Mouse (Mus musculus): ENCODE measurements around the gene 2810459M11Rik. TPM values are rescaled to one million over a fixed set of nuclear protein-coding genes. Genes with fewer than 3 reads are reported as not detected.
A peak's percentile ranks its signal among the peaks of the same experiment; 100 is the strongest.
"Not testable (repeated sequence)": the region's sequence is repeated elsewhere in the genome, so short reads cannot be mapped to it uniquely, and the experiment has no call there.

2810459M11Rik gene
- polyA plus RNA-seq (2016; fragmentation: Nextera tagmentation; extraction: Ambion mirVana), result 0.39 and 1.5 TPM in 2 replicates

DNA sequence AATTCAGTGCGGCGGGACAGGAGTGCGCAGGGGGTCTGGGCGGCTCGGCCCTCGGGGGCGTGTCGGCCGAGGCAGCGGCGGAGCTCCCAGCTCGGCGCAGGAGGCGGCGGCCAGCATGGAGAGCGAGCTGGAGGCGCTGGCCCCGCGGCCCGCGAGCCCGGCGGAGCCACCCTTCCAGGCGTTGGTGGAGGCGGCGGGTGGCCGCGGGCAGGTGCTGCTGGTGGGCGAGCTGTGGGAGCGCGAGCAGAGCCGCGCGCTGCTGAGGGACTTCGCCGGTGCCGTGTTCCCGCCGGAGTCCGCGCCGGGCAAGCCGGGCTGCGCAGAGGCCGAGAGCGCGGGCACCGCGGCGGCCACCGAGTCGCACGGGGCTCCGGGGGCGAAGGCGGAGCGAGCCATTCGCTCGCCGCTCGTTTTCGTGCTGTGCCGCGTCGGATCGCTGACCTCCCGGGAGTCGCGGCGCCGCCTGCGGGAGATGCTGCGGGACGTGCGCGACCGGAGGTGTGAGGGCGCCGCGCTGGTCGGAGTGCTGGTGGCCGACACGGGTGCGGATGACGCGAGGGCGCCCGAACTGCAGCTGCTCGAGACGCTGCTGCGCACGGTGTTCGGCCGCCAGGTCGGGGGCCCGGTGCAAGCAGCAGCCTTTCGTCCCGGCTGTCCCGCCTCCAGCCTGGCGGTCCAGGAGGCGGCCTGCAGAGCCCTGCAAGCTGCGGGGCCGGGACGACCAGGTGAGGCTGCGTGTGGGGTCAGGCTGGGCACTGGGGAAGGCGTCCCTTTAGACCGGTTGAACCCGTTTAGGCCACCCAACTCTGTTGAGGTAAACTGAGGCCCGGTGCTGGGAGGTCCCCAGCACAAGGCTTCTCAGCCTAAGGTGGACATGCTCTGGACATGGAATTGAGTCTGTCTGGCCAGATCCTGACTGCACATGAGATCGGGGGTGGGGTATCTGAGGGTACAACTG, at the start of gene 2810459M11Rik:
Gene 2810459M11Rik (plus strand): TSS at position 16 of the 958 bp plus-strand sequence.
- Histone ChIP-seq H3K4me2 (replicated peaks) (peak within 1 kb of the TSS; percentile 98), H3K27me3 (peaks cover 62% of the 10 kb centered on the region), H3K36me3 (no peaks in the 10 kb centered on the region), H3K4me3 (peak within 1 kb of the TSS; percentile 61), H3K9me3 (replicated peaks) (peaks cover 12% of the 10 kb centered on the region; the same call in 1 of the 2 replicates), H3K4me1 (peaks cover 11% of the 10 kb centered on the region), H3K9ac (peak within 1 kb of the TSS; percentile 73), H3K27ac (no peak within 1 kb of the TSS)
- WGBS, result 1% methylated on average over 110 of the region's 110 CpGs
- peak; percentile 86 for ATAC-seq (ENCODE audit: low FRiP score)

DNA sequence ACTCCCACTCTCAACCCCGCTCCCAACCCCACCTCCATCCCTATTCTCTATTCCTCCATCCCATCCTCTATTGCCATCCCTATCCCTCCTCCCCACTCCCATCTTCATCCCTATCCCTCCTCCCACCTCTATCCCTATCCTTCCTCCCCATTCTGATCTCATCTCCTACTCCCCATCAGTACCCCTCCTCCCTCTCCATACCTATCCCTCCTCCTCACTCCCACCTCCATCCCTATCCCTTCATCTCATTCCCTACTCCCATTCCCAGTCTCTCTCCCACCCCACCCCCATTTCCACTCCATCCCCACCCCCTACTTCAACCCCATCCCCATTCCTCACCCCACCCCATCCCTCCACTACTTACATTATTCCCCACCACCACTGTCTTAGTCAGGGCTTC, 48.4 kb upstream of the 2810459M11Rik start:
- no peak overlapping the region for H3K4me3 ChIP-seq
- no peak overlapping the region for H3K9ac ChIP-seq
- 100% methylated on average over 1 of the region's 1 CpGs for WGBS
- no peaks in the 10 kb centered on the region for H3K9me3 ChIP-seq (replicated peaks)
- H3K36me3 ChIP-seq, result no peaks in the 10 kb centered on the region
- no peaks in the 10 kb centered on the region for H3K27me3 ChIP-seq
- ATAC-seq (ENCODE audit: low FRiP score), result no peak
- no peak overlapping the region for H3K27ac ChIP-seq
- no peaks in the 10 kb centered on the region for H3K4me1 ChIP-seq
- no peak overlapping the region for H3K4me2 ChIP-seq (replicated peaks)

DNA sequence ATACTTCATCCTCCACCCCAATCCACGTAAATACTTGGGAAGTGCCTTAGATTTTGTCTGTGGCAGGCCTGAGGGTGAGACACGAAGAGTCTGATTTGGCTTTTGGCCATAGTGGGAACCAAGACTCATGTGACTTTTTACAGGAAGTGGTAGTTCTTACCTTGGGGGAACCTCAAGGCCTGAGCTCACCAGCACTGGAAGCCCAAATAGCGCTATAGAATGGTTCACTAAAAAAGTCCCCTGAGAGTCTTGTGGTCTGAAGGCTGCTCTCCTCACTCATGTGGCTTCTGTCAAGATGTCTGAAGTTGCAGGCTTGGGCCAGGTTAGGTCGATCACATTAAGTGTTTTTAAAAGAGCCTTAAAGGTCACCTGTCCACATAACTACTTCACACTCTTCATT, 47.7 kb upstream of the 2810459M11Rik start:
- Histone ChIP-seq H3K36me3 (no peaks in the 10 kb centered on the region), H3K9ac (no peak overlapping the region), H3K4me1 (no peaks in the 10 kb centered on the region), H3K4me2 (replicated peaks) (no peak overlapping the region), H3K4me3 (no peak overlapping the region), H3K27me3 (no peaks in the 10 kb centered on the region), H3K27ac (no peak overlapping the region), H3K9me3 (replicated peaks) (no peaks in the 10 kb centered on the region)
- 87% methylated on average over 4 of the region's 4 CpGs for WGBS
- ATAC-seq (ENCODE audit: low FRiP score), result no peak

DNA sequence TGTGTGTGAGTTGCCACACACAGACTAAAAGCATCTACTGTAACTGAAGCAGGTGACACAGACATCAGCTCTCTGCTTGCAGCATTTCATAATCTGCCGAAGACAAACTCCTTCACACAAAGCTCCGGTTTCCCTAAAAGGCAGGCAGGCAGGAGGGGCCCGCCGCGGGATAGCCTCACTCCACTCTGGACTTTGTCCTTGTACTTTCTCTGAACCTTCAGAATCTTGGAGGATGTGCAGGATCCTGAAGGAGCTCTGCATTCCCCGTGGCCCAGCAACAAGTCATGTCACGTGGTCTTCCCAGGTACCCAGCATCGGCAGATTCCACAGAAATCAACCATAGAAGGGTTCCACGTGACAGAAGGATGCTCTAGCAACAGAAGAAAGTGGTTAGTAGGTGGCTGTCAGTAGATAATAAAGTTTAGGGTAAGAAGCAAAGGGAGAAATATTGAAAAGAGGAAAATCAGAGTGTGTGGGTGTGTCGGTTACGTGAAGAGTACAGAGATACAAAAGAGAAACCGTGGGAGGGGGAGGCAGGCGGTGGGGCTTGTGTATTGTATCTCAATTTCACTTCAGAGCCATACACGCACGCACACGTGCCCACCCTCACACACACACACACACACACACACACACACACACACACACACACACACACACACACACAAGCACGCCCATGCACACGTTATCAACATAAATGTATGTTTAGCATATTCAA, 45.7 kb upstream of the 2810459M11Rik start:
- Histone ChIP-seq H3K4me2 (replicated peaks) (no peak overlapping the region), H3K9ac (no peak overlapping the region), H3K4me3 (no peak overlapping the region), H3K4me1 (no peaks in the 10 kb centered on the region), H3K9me3 (replicated peaks) (no peaks in the 10 kb centered on the region), H3K27ac (no peak overlapping the region), H3K36me3 (no peaks in the 10 kb centered on the region), H3K27me3 (no peaks in the 10 kb centered on the region)
- WGBS, result 88% methylated on average over 15 of the region's 18 CpGs
- no peak for ATAC-seq (ENCODE audit: low FRiP score)

DNA sequence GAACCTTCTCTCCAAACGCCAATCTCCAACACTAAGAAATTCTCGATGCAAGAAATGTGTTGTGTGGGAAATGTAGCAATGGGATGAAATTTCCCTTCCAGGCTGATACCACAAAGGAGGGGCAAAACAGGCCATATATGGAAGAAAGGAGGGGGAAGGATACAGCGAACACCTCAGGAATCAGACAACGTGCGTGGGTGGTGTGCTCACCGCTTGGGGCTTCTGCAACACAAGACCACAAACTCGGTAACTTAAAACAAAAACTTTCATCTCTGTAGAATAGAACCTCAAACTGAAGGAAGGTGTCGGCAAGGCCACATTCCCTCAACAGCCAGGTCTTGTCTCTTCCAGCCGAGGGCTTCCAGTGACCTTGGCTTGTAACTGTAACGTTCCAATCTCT, 40.1 kb upstream of the 2810459M11Rik start:
- H3K27ac ChIP-seq, result no peak overlapping the region
- ATAC-seq (ENCODE audit: low FRiP score), result no peak
- H3K4me2 ChIP-seq (replicated peaks), result no peak overlapping the region
- H3K9me3 ChIP-seq (replicated peaks), result no peaks in the 10 kb centered on the region
- no peak overlapping the region for H3K4me3 ChIP-seq
- 95% methylated on average over 10 of the region's 10 CpGs for WGBS
- no peaks in the 10 kb centered on the region for H3K27me3 ChIP-seq
- no peaks in the 10 kb centered on the region for H3K4me1 ChIP-seq
- no peak overlapping the region for H3K9ac ChIP-seq
- no peaks in the 10 kb centered on the region for H3K36me3 ChIP-seq

DNA sequence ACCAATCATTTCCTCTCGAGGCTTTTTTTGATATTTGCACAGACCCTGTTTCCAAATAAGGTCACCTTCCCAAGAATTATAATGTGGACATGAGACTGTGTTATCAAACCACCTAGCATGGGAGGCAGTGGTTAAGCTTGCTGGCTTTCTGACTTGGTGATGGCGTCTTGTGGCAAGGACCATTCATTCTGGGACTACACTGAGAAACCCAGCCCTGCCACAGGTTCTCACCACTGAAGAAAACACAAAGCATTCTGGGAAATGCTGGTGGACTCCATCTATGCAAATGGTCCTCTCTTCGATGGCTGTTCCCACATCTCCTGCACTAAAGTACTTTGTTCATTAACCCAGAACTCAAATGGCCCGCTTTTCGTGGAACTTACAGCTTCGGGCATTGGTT, 39.6 kb upstream of the 2810459M11Rik start:
- Histone ChIP-seq H3K4me1 (no peaks in the 10 kb centered on the region), H3K27me3 (no peaks in the 10 kb centered on the region), H3K27ac (no peak overlapping the region), H3K9ac (no peak overlapping the region), H3K9me3 (replicated peaks) (no peaks in the 10 kb centered on the region), H3K4me3 (no peak overlapping the region), H3K4me2 (replicated peaks) (no peak overlapping the region), H3K36me3 (no peaks in the 10 kb centered on the region)
- ATAC-seq (ENCODE audit: low FRiP score), result no peak
- 89% methylated on average over 6 of the region's 6 CpGs for WGBS

DNA sequence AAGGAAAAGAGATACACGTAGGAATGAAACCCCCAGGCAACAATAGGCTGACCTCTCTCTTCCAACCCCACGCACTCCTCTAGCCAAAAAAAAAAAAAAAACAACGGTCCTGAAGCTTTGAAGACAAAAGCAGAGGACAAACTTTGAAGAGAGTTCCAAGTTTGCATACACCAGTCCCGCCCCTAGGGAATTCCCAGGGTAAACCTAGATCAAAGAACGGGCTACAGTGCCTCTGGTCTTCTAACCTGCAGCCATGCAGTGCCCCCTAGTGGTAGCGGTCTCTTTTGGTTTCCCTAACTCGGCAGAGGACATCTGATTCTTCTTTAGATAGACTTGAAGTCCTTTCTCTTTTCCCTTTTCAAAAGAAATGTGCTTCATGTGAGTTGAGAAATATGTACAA, 37.9 kb upstream of the 2810459M11Rik start:
- peak; percentile 73; the same call in 1 of the 2 replicates for ATAC-seq (ENCODE audit: low FRiP score)
- no peak overlapping the region for H3K27ac ChIP-seq
- H3K36me3 ChIP-seq, result no peaks in the 10 kb centered on the region
- no peak overlapping the region for H3K4me2 ChIP-seq (replicated peaks)
- H3K27me3 ChIP-seq, result no peaks in the 10 kb centered on the region
- no peaks in the 10 kb centered on the region for H3K9me3 ChIP-seq (replicated peaks)
- no peaks in the 10 kb centered on the region for H3K4me1 ChIP-seq
- H3K4me3 ChIP-seq, result no peak overlapping the region
- H3K9ac ChIP-seq, result no peak overlapping the region
- 1% methylated on average over 7 of the region's 7 CpGs for WGBS

DNA sequence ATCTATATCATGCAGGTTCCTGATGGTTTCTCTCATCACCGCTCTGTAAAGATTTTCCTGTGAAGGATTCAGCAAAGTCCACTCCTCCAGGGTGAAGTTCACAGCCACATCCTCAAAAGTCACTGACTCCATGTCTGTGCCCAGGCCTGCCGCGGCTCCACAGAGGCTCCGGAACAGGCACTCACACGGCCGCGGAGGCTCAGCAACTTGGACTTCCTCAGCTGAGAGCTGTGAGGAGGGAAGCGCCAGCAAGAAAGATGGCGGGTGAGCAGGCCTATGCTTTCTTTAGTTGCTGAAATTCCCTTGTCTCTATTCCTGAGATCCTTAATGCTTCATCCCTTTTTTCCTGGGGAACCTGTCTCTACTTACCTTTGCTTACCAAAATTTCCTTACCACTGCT, 29.9 kb upstream of the 2810459M11Rik start:
- not testable (repeated sequence) for H3K9me3 ChIP-seq (replicated peaks); H3K36me3 ChIP-seq; H3K4me3 ChIP-seq; H3K9ac ChIP-seq; H3K4me1 ChIP-seq; H3K27ac ChIP-seq; H3K4me2 ChIP-seq (replicated peaks); ATAC-seq (ENCODE audit: low FRiP score)
- 96% methylated on average over 9 of the region's 9 CpGs for WGBS
- peaks cover 42% of the 10 kb centered on the region for H3K27me3 ChIP-seq

DNA sequence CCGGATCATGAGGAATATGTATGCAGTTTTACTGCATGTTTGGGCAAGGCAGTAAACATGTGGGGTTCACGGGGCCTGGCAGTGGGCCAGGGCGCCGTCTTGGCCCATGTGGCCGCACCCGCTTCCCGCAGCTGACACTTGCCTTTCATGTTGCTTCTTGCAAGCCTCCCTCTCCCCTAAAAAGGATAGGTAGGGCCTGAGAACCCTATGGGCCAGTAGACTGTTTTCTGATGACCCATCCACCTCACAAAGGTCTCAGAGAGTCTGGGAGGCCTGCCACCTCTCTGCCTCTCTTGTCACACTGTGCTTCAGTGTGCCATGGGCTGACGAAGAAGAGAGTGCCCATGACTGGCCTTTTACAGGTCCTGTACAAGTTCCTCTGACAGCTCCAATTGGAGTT, 29.1 kb upstream of the 2810459M11Rik start, which contains the start of gene Spata3:
Gene Spata3 (plus strand): TSS at position 301 of the 400 bp plus-strand sequence.
- WGBS, result 94% methylated on average over 8 of the region's 8 CpGs

DNA sequence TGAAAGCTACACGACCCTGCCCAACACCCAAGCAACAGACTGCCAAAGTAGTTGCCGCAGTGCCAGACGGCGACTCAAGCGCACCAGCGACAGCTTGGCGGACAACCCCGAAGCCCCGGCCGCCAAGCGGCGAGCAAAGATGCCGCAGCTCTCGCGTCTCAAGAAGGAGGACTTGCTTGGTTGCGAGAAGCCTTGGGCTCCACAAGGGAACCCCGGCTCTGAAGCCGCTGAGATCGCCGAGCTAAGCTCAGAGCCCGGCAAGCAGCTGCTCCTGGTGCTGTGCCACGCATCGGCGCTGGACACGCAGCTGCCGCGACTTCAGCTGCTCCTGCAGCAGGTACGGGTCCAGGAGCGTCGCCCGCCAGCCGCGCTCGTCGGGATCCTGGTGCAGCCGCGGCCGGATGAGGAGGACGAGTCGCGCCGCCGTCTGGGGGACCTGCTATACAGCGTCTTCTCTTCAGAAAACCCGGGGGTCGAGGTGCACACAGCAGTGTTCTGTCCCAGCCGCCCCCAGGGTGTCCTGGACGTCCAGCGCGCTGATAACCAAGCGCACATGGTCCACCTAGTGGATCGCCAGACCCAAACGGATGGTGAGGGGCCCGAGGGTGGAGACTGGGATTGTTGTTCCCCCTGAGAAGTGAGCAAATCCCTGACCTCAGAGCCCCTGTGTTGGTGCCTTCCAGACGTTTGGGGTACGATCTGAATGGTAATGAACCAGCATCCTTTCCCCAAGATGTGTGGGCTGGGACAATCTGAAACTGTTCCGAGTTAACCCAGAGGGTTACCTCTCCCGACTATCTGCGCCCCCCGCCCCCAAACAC, 27.2 kb upstream of the 2810459M11Rik start:
- Histone ChIP-seq H3K27me3 (peaks cover 42% of the 10 kb centered on the region), H3K4me2 (replicated peaks) (peak overlapping the region; percentile 96), H3K4me1 (peaks cover 7% of the 10 kb centered on the region), H3K9me3 (replicated peaks) (no peaks in the 10 kb centered on the region), H3K27ac (no peak overlapping the region), H3K9ac (peak overlapping the region; percentile 62), H3K36me3 (no peaks in the 10 kb centered on the region), H3K4me3 (peak overlapping the region; percentile 52)
- 3% methylated on average over 60 of the region's 60 CpGs for WGBS
- ATAC-seq (ENCODE audit: low FRiP score), result peak; percentile 77

More for the DNA sequence above, 29.1 kb upstream of the 2810459M11Rik start, which contains the start of gene Spata3:
- Histone ChIP-seq H3K9ac (no peak within 1 kb of the TSS), H3K27me3 (peaks cover 42% of the 10 kb centered on the region), H3K4me3 (no peak within 1 kb of the TSS), H3K36me3 (no peaks in the 10 kb centered on the region), H3K27ac (no peak within 1 kb of the TSS), H3K4me1 (peaks cover 7% of the 10 kb centered on the region), H3K9me3 (replicated peaks) (no peaks in the 10 kb centered on the region), H3K4me2 (replicated peaks) (no peak within 1 kb of the TSS)
- no peak for ATAC-seq (ENCODE audit: low FRiP score)

DNA sequence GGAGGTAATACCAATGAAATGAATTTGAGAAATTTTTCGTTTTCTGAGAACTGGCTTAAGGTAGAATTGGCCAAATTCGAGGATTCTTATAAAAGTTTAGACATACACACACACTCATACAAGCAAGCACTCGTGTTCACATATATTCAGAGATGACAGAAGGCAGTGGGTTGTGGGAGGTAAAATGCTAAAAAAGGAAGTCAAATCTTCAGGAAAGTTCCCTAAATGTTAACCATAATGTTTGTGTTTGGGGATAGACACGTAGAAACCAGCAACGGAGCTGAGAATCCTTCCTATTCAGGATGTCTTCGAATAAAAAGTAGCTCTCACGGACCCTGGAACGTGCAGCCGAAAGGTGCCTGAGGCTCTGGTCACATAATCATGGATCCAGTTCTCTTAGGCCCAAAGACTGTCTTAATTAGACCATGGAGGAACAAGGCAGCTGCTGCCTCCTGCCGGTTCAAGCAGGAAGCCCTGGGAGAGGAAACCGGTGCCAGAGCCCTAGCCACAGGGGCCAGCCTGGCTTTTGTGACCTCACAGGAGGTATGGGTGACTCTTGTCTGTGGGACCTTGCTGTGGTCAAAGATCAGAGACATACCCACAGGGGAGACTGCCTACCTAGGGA, 24.2 kb upstream of the 2810459M11Rik start:
- ATAC-seq (ENCODE audit: low FRiP score), result no peak
- H3K9ac ChIP-seq, result no peak overlapping the region
- H3K9me3 ChIP-seq (replicated peaks), result no peaks in the 10 kb centered on the region
- no peak overlapping the region for H3K4me3 ChIP-seq
- H3K36me3 ChIP-seq, result no peaks in the 10 kb centered on the region
- peaks cover 7% of the 10 kb centered on the region for H3K4me1 ChIP-seq
- peaks cover 38% of the 10 kb centered on the region for H3K27me3 ChIP-seq
- H3K27ac ChIP-seq, result no peak overlapping the region
- 67% methylated on average over 11 of the region's 11 CpGs for WGBS
- H3K4me2 ChIP-seq (replicated peaks), result no peak overlapping the region
